Mouse (Mus musculus) heart, embryonic 13.5 days (tissue): ENCODE measurements around the gene Ybey. TPM values are rescaled to one million over a fixed set of nuclear protein-coding genes. Genes with fewer than 3 reads are reported as not detected.
A peak's percentile ranks its signal among the peaks of the same experiment; 100 is the strongest.

Experiments used
- ATAC-seq: fragments of 200-750 bp; cut with Nextera tagmentation; 2 replicates; pipeline ENCODE4 v1.8.0; 2017; ENCODE audit warnings: moderate TSS enrichment; ENCODE audit not compliant: insufficient number of reproducible peaks, low FRiP score, low TSS enrichment; ENCODE audit errors: extremely low read depth
- H3K27ac ChIP-seq: fragments of 300-500 bp; sonication (generic); replicated peaks from 2 replicates; pipeline ENCODE4 v1.5.1; 2015; ENCODE audit warnings: moderate library complexity, mild to moderate bottlenecking, inconsistent platforms
- H3K27me3 ChIP-seq: fragments of 300-500 bp; sonication (generic); replicated peaks from 2 replicates; pipeline ENCODE4 v1.6.1; 2015; ENCODE audit warnings: mild to moderate bottlenecking, inconsistent platforms
- H3K36me3 ChIP-seq: fragments of 300-500 bp; sonication (generic); 2 replicates; pipeline ENCODE4 v1.6.1; 2015; ENCODE audit warnings: mild to moderate bottlenecking, inconsistent platforms
- H3K4me1 ChIP-seq: fragments of 300-500 bp; sonication (generic); 2 replicates; pipeline ENCODE4 v1.6.1; 2015; ENCODE audit warnings: inconsistent platforms
- H3K4me2 ChIP-seq: fragments of 300-500 bp; sonication (generic); 2 replicates; pipeline ENCODE4 v1.6.1; 2015; ENCODE audit warnings: inconsistent platforms, mild to moderate bottlenecking, moderate library complexity
- H3K4me3 ChIP-seq: fragments of 300-500 bp; sonication (generic); 2 replicates; pipeline ENCODE4 v1.5.1; 2015; ENCODE audit warnings: moderate library complexity, mild to moderate bottlenecking, inconsistent platforms
- H3K9ac ChIP-seq: fragments of 300-500 bp; sonication (generic); 2 replicates; pipeline ENCODE4 v1.6.1; 2015; ENCODE audit warnings: inconsistent platforms, mild to moderate bottlenecking, moderate library complexity
- H3K9me3 ChIP-seq: fragments of 300-500 bp; sonication (generic); 2 replicates; pipeline ENCODE4 v1.6.1; 2016; ENCODE audit warnings: inconsistent platforms
- WGBS: fragments of 180-500 bp; shearing (Covaris S2); methylation state at CpG from one replicate; pipeline ENCODE4 v1.1.7; 2015; ENCODE audit warnings: mixed read lengths; 5-methylcytosine and 5-hydroxymethylcytosine counted together
- polyA plus RNA-seq: library from polyadenylated mRNA; unstranded; fragments of >200 nt; fragmentation: Nextera tagmentation; extraction: Ambion mirVana; gene quantifications from 2 replicates; pipeline ENCODE4 v1.2.1, GENCODE M21; 2015

Ybey gene
- polyA plus RNA-seq, 1 experiment from 2014 or later, result 4.8 TPM

GRCm38 (mm10) chr10:76440281-76440680 is 28.6 kb downstream of the Ybey start, which contains the start of gene AC141477.1:
AC141477.1 (minus strand) TSS chr10:76440444.
- H3K27me3 ChIP-seq, result no peaks in the 10 kb centered on the region
- H3K36me3 ChIP-seq, result peaks cover 54% of the 10 kb centered on the region
- H3K9me3 ChIP-seq, result no peaks in the 10 kb centered on the region
- H3K4me3 ChIP-seq, result peak within 1 kb of the TSS; percentile 93
- WGBS, result 93% methylated on average over 17 of the region's 17 CpGs
- no peak for ATAC-seq
- H3K27ac ChIP-seq, result no peak within 1 kb of the TSS
- H3K9ac ChIP-seq, result peak within 1 kb of the TSS; percentile 93; the same call in 1 of the 2 replicates
- peaks cover 22% of the 10 kb centered on the region for H3K4me1 ChIP-seq
- peak within 1 kb of the TSS; percentile 86 for H3K4me2 ChIP-seq

DNA sequence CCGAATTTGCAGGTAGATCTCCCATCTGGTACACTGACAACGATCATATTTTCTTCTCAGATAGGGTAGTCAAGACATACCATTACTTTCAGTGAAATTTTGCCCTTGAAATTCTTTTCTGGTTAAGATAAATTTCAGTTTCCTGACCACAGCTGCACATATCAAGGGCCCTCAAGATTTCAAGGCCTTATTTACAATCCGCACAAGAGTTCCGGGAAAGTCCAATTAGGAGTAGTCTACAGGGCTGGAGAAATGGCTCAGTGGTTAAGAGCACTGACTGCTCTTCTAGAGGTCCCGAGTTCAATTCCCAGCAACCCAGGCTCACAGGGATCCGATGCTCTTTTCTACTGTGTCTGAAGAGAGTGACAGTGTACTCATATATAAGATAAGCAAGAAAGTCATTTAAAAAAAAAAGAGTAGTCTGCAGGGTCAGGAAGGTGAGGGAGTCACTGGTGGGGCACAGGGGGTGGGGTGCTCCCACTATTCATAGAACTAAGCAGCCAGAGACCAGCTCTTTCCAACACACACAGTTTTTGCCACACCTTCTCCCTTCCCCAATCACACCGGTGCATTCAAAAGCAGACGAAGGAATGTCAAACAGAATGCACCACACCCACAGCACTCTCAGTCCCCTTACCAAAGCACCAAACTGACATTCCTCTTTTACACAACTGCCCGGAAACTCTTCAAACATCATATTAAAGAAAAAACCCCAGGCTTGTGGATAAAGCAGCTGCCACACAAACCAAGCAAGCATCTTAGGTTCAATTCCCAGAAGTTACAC is 29.6 kb downstream of the Ybey start:
- no peak overlapping the region for H3K4me2 ChIP-seq
- H3K36me3 ChIP-seq, result peaks cover 63% of the 10 kb centered on the region
- H3K9ac ChIP-seq, result no peak overlapping the region
- no peak overlapping the region for H3K27ac ChIP-seq
- no peaks in the 10 kb centered on the region for H3K27me3 ChIP-seq
- 90% methylated on average over 9 of the region's 9 CpGs for WGBS
- no peak for ATAC-seq
- H3K4me1 ChIP-seq, result peaks cover 22% of the 10 kb centered on the region
- no peaks in the 10 kb centered on the region for H3K9me3 ChIP-seq
- no peak overlapping the region for H3K4me3 ChIP-seq

- Histone ChIP-seq H3K9me3 (no peaks in the 10 kb centered on the region), H3K4me1 (no peaks in the 10 kb centered on the region), H3K4me2 (no peak overlapping the region), H3K9ac (no peak overlapping the region), H3K27me3 (no peaks in the 10 kb centered on the region), H3K36me3 (peaks cover 100% of the 10 kb centered on the region), H3K4me3 (no peak overlapping the region), H3K27ac (no peak overlapping the region)
- 86% methylated on average over 11 of the region's 11 CpGs for WGBS
- no peak for ATAC-seq
Measured at GRCm38 (mm10) chr10:76433925-76434324, 35.0 kb downstream of the Ybey start.

DNA sequence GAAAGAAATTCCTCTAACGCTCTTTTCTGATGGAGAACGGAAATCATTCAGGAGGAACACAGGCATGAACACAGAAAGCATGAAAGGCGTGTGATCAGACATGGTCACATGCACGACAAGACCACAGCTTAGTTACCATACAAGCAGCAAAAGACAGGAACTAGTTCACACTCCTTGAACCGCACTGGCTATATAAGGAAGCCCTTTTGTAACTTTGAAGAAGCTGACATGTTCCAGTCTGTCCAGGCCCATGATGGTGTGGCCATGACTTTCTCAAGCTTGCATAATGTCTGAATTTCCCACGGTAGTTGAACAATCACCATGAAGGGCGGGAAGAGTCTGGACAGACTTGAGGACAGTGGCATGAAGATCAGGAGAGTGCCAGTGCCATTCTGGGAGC is 43.2 kb downstream of the Ybey start:
- WGBS, result 92% methylated on average over 7 of the region's 7 CpGs

GRCm38 (mm10) chr10:76416811-76417210 is 52.1 kb downstream of the Ybey start:
- Histone ChIP-seq H3K36me3 (peaks cover 100% of the 10 kb centered on the region), H3K27ac (peak overlapping the region; percentile 78), H3K27me3 (no peaks in the 10 kb centered on the region), H3K4me3 (no peak overlapping the region), H3K9ac (no peak overlapping the region), H3K4me2 (no peak overlapping the region), H3K9me3 (no peaks in the 10 kb centered on the region), H3K4me1 (peaks cover 8% of the 10 kb centered on the region; the same call in 1 of the 2 replicates)
- ATAC-seq, result no peak
- 65% methylated on average over 12 of the region's 12 CpGs for WGBS

More for the DNA sequence above, 43.2 kb downstream of the Ybey start:
- ATAC-seq, result no peak
- H3K4me2 ChIP-seq, result no peak overlapping the region
- peaks cover 100% of the 10 kb centered on the region for H3K36me3 ChIP-seq
- no peaks in the 10 kb centered on the region for H3K4me1 ChIP-seq
- no peak overlapping the region for H3K27ac ChIP-seq
- H3K4me3 ChIP-seq, result no peak overlapping the region
- H3K9me3 ChIP-seq, result no peaks in the 10 kb centered on the region
- H3K9ac ChIP-seq, result no peak overlapping the region
- H3K27me3 ChIP-seq, result no peaks in the 10 kb centered on the region

Other genes with a start within 250 kb of the Ybey start
- gene Prmt2, start 231.2 kb downstream of the Ybey start, polyA plus RNA-seq, result 50.9 and 57.4 TPM in 2 replicates
- gene S100b, start 215.3 kb downstream of the Ybey start, polyA plus RNA-seq, result 0.16 and 0.42 TPM in 2 replicates
- 7.5 and 8.1 TPM in 2 replicates for gene Dip2a, start 123.8 kb downstream of the Ybey start, polyA plus RNA-seq
- gene AC141477.1, start 28.7 kb downstream of the Ybey start, polyA plus RNA-seq, result 1.8 TPM in 1 of 2 replicates, not detected in the other
- 9.6 and 9.7 TPM in 2 replicates for gene Pcnt, start 26.3 kb downstream of the Ybey start, polyA plus RNA-seq
- not detected in 2 replicates for gene 2610028H24Rik, start 20.0 kb downstream of the Ybey start, polyA plus RNA-seq
- 32.1 and 32.8 TPM in 2 replicates for gene Mcm3ap, start 187 bp downstream of the Ybey start, polyA plus RNA-seq
- gene Lss, start 62.5 kb upstream of the Ybey start, polyA plus RNA-seq, result 9.5 and 10.7 TPM in 2 replicates
- not detected in 2 replicates for gene Spatc1l, start 93.2 kb upstream of the Ybey start, polyA plus RNA-seq
- 3.0 and 3.6 TPM in 2 replicates for gene Ftcd, start 106.5 kb upstream of the Ybey start, polyA plus RNA-seq
- 47.1 and 51.6 TPM in 2 replicates for gene Col6a2, start 154.5 kb upstream of the Ybey start, polyA plus RNA-seq